Mouse (Mus musculus) liver, embryonic 16.5 days (tissue): ENCODE data around the gene Agap1. TPM values are rescaled to one million over a fixed set of nuclear protein-coding genes. Genes with fewer than 3 reads are reported as not detected.

Experiments
- ATAC-seq: fragments of 200-750 bp; cut with Nextera tagmentation; 2 replicates; pipeline ENCODE4 v1.8.0; 2017; ENCODE audit warnings: low read depth, mild to moderate bottlenecking, moderate number of reproducible peaks, moderate library complexity
- H3K27ac ChIP-seq: fragments of 300-500 bp; sonication (generic); 2 replicates; pipeline ENCODE4 v1.5.1; 2014; ENCODE audit warnings: mild to moderate bottlenecking, low read length
- H3K27me3 ChIP-seq: fragments of 300-500 bp; sonication (generic); 2 replicates; pipeline ENCODE4 v1.6.1; 2014; ENCODE audit warnings: low read depth, low read length, mixed read lengths; ENCODE audit not compliant: control insufficient read depth, insufficient read depth
- H3K36me3 ChIP-seq: fragments of 300-500 bp; sonication (generic); 2 replicates; pipeline ENCODE4 v1.6.1; 2014; ENCODE audit warnings: mild to moderate bottlenecking; ENCODE audit not compliant: control insufficient read depth, insufficient read depth
- H3K4me1 ChIP-seq: fragments of 300-500 bp; sonication (generic); 2 replicates; pipeline ENCODE4 v1.6.1; 2014; ENCODE audit warnings: low read depth, low read length, mixed read lengths; ENCODE audit not compliant: control insufficient read depth
- H3K4me2 ChIP-seq: fragments of 300-500 bp; sonication (generic); 2 replicates; pipeline ENCODE4 v1.6.1; 2014; ENCODE audit warnings: low read depth, low read length, mixed read lengths
- H3K4me3 ChIP-seq: fragments of 300-500 bp; sonication (generic); 2 replicates; pipeline ENCODE4 v1.5.1; 2014; ENCODE audit warnings: low read depth, mild to moderate bottlenecking, low read length
- H3K9ac ChIP-seq: fragments of 300-500 bp; sonication (generic); 2 replicates; pipeline ENCODE4 v1.6.1; 2014; ENCODE audit warnings: low read depth, low read length
- H3K9me3 ChIP-seq: fragments of 300-500 bp; sonication (generic); replicated peaks from 2 replicates; pipeline ENCODE4 v1.6.1; 2016; ENCODE audit warnings: low read length; ENCODE audit not compliant: control insufficient read depth
- WGBS: fragments of 180-500 bp; shearing (Covaris S2); extraction: QIAGEN DNeasy Blood & Tissue Kit; methylation state at CpG from one replicate; pipeline ENCODE4 v1.1.7; 2014; ENCODE audit not compliant: insufficient replicate concordance; 5-methylcytosine and 5-hydroxymethylcytosine counted together
- polyA plus RNA-seq: library from polyadenylated mRNA; unstranded; fragments of >200 nt; fragmentation: Nextera tagmentation; extraction: Ambion mirVana; gene quantifications from 2 replicates; pipeline ENCODE4 v1.2.1, GENCODE M21; 2015

The Agap1 gene
- polyA plus RNA-seq, 1 experiment from 2014 or later: 1.1 TPM

DNA sequence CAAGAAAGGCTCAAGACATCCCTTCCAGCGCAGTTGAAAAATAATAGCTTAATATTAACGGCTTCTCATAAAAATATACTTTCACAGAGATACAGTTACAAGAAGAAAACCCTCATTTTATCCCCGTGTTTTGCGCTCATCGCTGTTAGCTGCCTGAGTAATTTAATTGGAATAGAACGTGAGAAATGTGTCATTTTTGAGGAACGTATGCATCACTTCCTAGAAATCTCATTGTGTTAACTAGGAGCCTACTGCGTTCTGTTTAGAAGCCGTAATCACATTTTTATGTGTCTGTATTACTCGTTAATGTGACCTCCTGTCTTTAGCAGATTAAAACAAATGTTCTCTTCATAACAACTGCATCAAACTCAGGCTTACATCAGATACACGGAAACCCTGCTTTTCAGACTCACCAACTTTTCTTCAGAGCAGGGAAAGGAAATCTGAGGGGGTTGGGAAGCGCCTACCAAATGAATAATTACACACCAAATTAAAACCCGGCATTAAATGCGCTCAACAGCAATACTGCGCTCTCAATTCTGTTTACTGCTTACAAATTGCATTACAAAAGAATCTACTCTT lies 487.9 kb downstream of the Agap1 start:
- WGBS: 8% methylated on average over 15 of the region's 15 CpGs
- Histone ChIP-seq H3K4me2 (no peak overlapping the region), H3K4me1 (peaks cover 2% of the 10 kb centered on the region; the same call in 1 of the 2 replicates), H3K9ac (no peak overlapping the region), H3K4me3 (no peak overlapping the region), H3K9me3 (no peaks in the 10 kb centered on the region), H3K36me3 (no peaks in the 10 kb centered on the region), H3K27me3 (peaks cover 54% of the 10 kb centered on the region), H3K27ac (no peak overlapping the region)
- ATAC-seq: no peak

DNA sequence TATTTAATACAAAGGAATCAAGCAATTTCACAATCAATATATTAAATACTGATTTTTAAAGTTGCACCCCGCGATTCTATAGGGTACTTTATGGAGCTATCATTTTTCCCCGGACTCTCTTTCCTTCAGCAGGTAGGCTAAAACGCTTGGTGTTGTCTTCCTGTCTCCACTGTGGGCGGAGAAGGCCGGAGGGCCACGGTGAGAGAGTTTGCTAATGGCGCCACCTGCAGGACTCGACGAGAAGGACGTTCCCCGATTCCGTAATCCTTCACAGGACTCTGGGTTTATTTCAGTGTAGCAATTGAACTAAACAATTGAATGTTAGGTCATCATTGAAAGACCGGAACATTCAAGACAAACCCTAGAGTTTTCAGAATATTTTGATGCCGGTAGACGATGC lies 488.6 kb downstream of the Agap1 start:
- ATAC-seq: no peak
- no peak overlapping the region for H3K4me2 ChIP-seq
- no peaks in the 10 kb centered on the region for H3K9me3 ChIP-seq
- 2% methylated on average over 16 of the region's 16 CpGs for WGBS
- H3K9ac ChIP-seq: no peak overlapping the region
- peaks cover 48% of the 10 kb centered on the region for H3K27me3 ChIP-seq
- no peak overlapping the region for H3K4me3 ChIP-seq
- peaks cover 2% of the 10 kb centered on the region; the same call in 1 of the 2 replicates for H3K4me1 ChIP-seq
- H3K36me3 ChIP-seq: no peaks in the 10 kb centered on the region
- no peak overlapping the region for H3K27ac ChIP-seq
